Mouse (Mus musculus) forebrain, embryonic 10.5 days (tissue): ENCODE measurements around the gene Fign. TPM values are rescaled to one million over a fixed set of nuclear protein-coding genes. Genes with fewer than 3 reads are reported as not detected.

Experiments used
- DNase-seq: peaks from one replicate; pipeline ENCODE4 v3.0.0-alpha.2; 2017; ENCODE audit warnings: low spot score; ENCODE audit errors: extremely low spot score
- H3K27ac ChIP-seq: fragments of 300-500 bp; sonication (generic); 2 replicates; pipeline ENCODE4 v1.5.1; 2016; ENCODE audit warnings: mild to moderate bottlenecking
- H3K27me3 ChIP-seq: fragments of 300-500 bp; sonication (generic); 2 replicates; pipeline ENCODE4 v1.6.1; 2016; ENCODE audit warnings: mild to moderate bottlenecking; ENCODE audit not compliant: poor library complexity, severe bottlenecking
- H3K36me3 ChIP-seq: fragments of 300-500 bp; sonication (generic); replicated peaks from 2 replicates; pipeline ENCODE4 v1.6.1; 2016; ENCODE audit warnings: mild to moderate bottlenecking, moderate library complexity
- H3K4me1 ChIP-seq: fragments of 300-500 bp; sonication (generic); 2 replicates; pipeline ENCODE4 v1.6.1; 2016
- H3K4me3 ChIP-seq: fragments of 300-500 bp; sonication (generic); 2 replicates; pipeline ENCODE4 v1.5.1; 2016; ENCODE audit warnings: mild to moderate bottlenecking, moderate library complexity
- H3K9me3 ChIP-seq: fragments of 300-500 bp; sonication (generic); 2 replicates; pipeline ENCODE4 v1.6.1; 2016; ENCODE audit warnings: mild to moderate bottlenecking, moderate library complexity
- WGBS: fragments of 180-500 bp; shearing (Covaris S2); methylation state at CpG from one replicate; pipeline ENCODE4 v1.1.7; 2016; 5-methylcytosine and 5-hydroxymethylcytosine counted together
- polyA plus RNA-seq: library from polyadenylated mRNA; unstranded; fragments of >200 nt; fragmentation: Nextera tagmentation; extraction: Ambion mirVana; gene quantifications from 2 replicates; pipeline ENCODE4 v1.2.1, GENCODE M21; 2016

Fign gene
- polyA plus RNA-seq, 1 experiment from 2014 or later: 12.9 TPM

DNA sequence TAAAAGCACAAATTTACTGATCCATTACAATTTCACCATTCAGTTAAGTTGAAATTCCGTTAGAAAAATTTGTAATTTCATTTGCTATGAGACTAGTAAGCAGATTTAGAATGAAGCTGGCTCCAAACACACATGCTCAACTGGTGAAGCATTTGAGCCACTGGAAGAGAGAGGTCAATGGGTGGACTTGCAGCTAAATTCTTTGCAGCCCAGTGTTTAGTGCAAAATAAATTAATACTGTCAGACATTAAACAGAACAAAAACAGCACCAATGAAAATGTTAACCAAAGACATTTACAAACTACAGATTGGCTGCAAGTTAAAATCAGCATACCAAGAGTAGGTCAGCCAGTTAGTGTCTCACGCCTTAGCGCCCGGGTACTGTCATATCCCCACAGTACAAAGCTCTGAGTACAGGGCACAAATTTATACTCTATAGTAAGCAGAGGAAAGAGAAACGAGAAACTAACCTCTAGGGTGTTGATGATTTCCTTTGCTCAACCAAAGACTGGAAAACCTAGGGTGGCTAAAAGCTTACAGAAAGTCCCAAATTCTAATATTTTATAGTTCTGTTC is 13.9 kb downstream of the Fign start:
- Histone ChIP-seq H3K27ac (no peak overlapping the region), H3K9me3 (no peaks in the 10 kb centered on the region), H3K4me3 (no peak overlapping the region), H3K4me1 (peaks cover 32% of the 10 kb centered on the region), H3K36me3 (no peaks in the 10 kb centered on the region), H3K27me3 (no peaks in the 10 kb centered on the region)
- no peak for DNase-seq
- WGBS: 84% methylated on average over 5 of the region's 5 CpGs

GRCm38 (mm10) chr2:64079765-64080164 is 18.1 kb downstream of the Fign start:
- H3K27ac ChIP-seq: peak overlapping the region; percentile 35; the same call in 1 of the 2 replicates
- peaks cover 11% of the 10 kb centered on the region; the same call in 1 of the 2 replicates for H3K27me3 ChIP-seq
- H3K9me3 ChIP-seq: no peaks in the 10 kb centered on the region
- DNase-seq: no peak
- WGBS: 29% methylated on average over 4 of the region's 4 CpGs
- peaks cover 58% of the 10 kb centered on the region for H3K4me1 ChIP-seq
- H3K4me3 ChIP-seq: no peak overlapping the region
- H3K36me3 ChIP-seq: no peaks in the 10 kb centered on the region

- 84% methylated on average over 3 of the region's 3 CpGs for WGBS
- H3K36me3 ChIP-seq: no peaks in the 10 kb centered on the region
- peaks cover 11% of the 10 kb centered on the region; the same call in 1 of the 2 replicates for H3K27me3 ChIP-seq
- no peak overlapping the region for H3K4me3 ChIP-seq
- H3K27ac ChIP-seq: no peak overlapping the region
- no peak for DNase-seq
- no peaks in the 10 kb centered on the region for H3K9me3 ChIP-seq
- H3K4me1 ChIP-seq: peaks cover 63% of the 10 kb centered on the region
Observed at GRCm38 (mm10) chr2:64078551-64078950, 19.3 kb downstream of the Fign start.

- H3K36me3 ChIP-seq: no peaks in the 10 kb centered on the region
- 73% methylated on average over 2 of the region's 2 CpGs for WGBS
- H3K27ac ChIP-seq: no peak overlapping the region
- no peak overlapping the region for H3K4me3 ChIP-seq
- H3K9me3 ChIP-seq: no peaks in the 10 kb centered on the region
- H3K27me3 ChIP-seq: peaks cover 11% of the 10 kb centered on the region; the same call in 1 of the 2 replicates
- DNase-seq: no peak
- peaks cover 66% of the 10 kb centered on the region for H3K4me1 ChIP-seq
Observed at GRCm38 (mm10) chr2:64077846-64078245, 20.0 kb downstream of the Fign start.

DNA sequence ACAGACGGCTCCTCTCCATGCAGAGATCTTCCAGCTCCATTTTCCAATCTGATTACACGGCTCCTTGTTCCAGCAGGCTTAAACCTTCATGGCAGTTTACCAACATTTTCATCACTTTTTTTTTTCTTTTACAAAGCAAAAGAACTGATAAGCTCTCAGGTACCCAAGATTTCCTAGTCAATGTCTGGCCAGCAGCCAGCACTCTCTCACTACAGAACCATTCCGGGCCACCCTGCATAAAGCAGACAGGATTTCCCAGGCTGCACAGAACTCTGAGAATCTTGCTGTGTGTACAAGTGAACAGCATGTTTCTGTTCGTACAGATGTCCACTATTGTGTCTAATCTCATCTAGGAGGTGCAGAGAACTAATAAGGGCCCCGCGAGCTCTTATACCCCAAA is 22.0 kb downstream of the Fign start:
- Histone ChIP-seq H3K36me3 (no peaks in the 10 kb centered on the region), H3K9me3 (no peaks in the 10 kb centered on the region), H3K27me3 (peaks cover 13% of the 10 kb centered on the region; the same call in 1 of the 2 replicates), H3K4me3 (no peak overlapping the region), H3K4me1 (peaks cover 75% of the 10 kb centered on the region), H3K27ac (0 out of 2 replicates have a peak overlapping the region, but pooled peaks have one; percentile 13)
- no peak for DNase-seq
- 57% methylated on average over 6 of the region's 6 CpGs for WGBS

- Histone ChIP-seq H3K27ac (peak overlapping the region; percentile 13; the same call in 1 of the 2 replicates), H3K36me3 (no peaks in the 10 kb centered on the region), H3K9me3 (no peaks in the 10 kb centered on the region), H3K4me3 (peak overlapping the region; percentile 23), H3K27me3 (peaks cover 17% of the 10 kb centered on the region; the same call in 1 of the 2 replicates), H3K4me1 (peaks cover 66% of the 10 kb centered on the region)
- no peak for DNase-seq
- 47% methylated on average over 17 of the region's 17 CpGs for WGBS
Observed at GRCm38 (mm10) chr2:64074602-64075389, 23.0 kb downstream of the Fign start.

- H3K36me3 ChIP-seq: no peaks in the 10 kb centered on the region
- 62% methylated on average over 4 of the region's 4 CpGs for WGBS
- peaks cover 52% of the 10 kb centered on the region for H3K4me1 ChIP-seq
- H3K9me3 ChIP-seq: no peaks in the 10 kb centered on the region
- H3K27ac ChIP-seq: no peak overlapping the region
- peaks cover 17% of the 10 kb centered on the region; the same call in 1 of the 2 replicates for H3K27me3 ChIP-seq
- no peak overlapping the region for H3K4me3 ChIP-seq
- DNase-seq: no peak
Observed at GRCm38 (mm10) chr2:64072158-64072557, 25.7 kb downstream of the Fign start.

GRCm38 (mm10) chr2:64069950-64070695 is 27.7 kb downstream of the Fign start:
- Histone ChIP-seq H3K27me3 (peaks cover 6% of the 10 kb centered on the region; the same call in 1 of the 2 replicates), H3K36me3 (no peaks in the 10 kb centered on the region), H3K27ac (no peak overlapping the region), H3K4me3 (no peak overlapping the region), H3K4me1 (peaks cover 42% of the 10 kb centered on the region), H3K9me3 (no peaks in the 10 kb centered on the region)
- WGBS: 92% methylated on average over 10 of the region's 10 CpGs
- DNase-seq: no peak

DNA sequence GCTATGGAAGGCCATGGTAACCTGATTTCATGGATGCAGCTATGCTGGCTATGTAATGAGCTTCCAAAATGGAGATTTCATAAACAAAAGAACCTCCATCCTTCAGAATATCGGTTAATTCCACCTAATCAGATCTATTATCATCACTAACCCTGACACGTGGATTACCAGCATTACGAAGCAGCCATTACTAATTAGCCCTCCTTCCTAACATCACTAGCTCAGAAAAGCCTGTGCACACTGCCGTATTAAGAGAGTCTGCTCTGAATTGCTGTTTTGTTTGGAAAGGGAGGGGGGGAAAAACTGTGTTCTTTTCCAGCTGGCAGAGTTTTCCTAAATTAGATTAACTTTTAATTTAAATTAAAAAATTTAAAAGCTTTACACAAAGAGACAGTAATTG is 32.3 kb downstream of the Fign start:
- Histone ChIP-seq H3K27ac (no peak overlapping the region), H3K27me3 (peaks cover 5% of the 10 kb centered on the region; the same call in 1 of the 2 replicates)
- WGBS: 32% methylated on average over 4 of the region's 4 CpGs

GRCm38 (mm10) chr2:64059477-64059876 is 38.4 kb downstream of the Fign start:
- Histone ChIP-seq H3K4me1 (peaks cover 7% of the 10 kb centered on the region), H3K36me3 (no peaks in the 10 kb centered on the region), H3K4me3 (no peak overlapping the region), H3K27me3 (peaks cover 4% of the 10 kb centered on the region; the same call in 1 of the 2 replicates), H3K9me3 (no peaks in the 10 kb centered on the region), H3K27ac (no peak overlapping the region)
- DNase-seq: no peak
- WGBS: 89% methylated on average over 5 of the region's 5 CpGs

More for the DNA sequence above, 32.3 kb downstream of the Fign start:
- H3K4me3 ChIP-seq: no peak overlapping the region
- no peaks in the 10 kb centered on the region for H3K36me3 ChIP-seq
- H3K9me3 ChIP-seq: no peaks in the 10 kb centered on the region
- no peak for DNase-seq
- peaks cover 24% of the 10 kb centered on the region for H3K4me1 ChIP-seq

- peaks cover 7% of the 10 kb centered on the region for H3K4me1 ChIP-seq
- H3K4me3 ChIP-seq: no peak overlapping the region
- H3K36me3 ChIP-seq: no peaks in the 10 kb centered on the region
- H3K27me3 ChIP-seq: no peaks in the 10 kb centered on the region
- H3K9me3 ChIP-seq: no peaks in the 10 kb centered on the region
- H3K27ac ChIP-seq: no peak overlapping the region
- WGBS: 90% methylated on average over 2 of the region's 2 CpGs
- no peak for DNase-seq
Observed at GRCm38 (mm10) chr2:64048142-64048541, 49.7 kb downstream of the Fign start.

DNA sequence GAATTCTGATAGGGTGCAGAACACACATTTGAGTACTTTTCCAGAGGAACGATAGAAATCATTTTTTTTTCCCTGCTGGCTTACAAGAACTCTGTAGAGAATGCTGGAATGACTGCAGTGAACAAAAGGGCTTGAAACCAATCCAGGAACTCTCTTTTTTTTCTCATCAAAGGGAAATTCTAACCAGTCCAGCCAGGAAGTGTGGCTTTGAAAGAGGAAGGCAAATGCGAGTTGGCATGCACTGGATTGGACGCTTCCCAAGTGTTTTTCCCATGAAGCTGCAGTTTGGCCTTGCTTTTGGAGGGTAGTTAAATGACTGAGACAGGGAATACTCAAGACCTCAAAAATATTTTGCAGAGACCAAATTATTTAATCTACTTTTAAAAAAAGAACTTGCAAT is 54.7 kb downstream of the Fign start:
- Histone ChIP-seq H3K4me3 (no peak overlapping the region), H3K4me1 (no peaks in the 10 kb centered on the region), H3K36me3 (no peaks in the 10 kb centered on the region), H3K9me3 (no peaks in the 10 kb centered on the region), H3K27ac (no peak overlapping the region), H3K27me3 (no peaks in the 10 kb centered on the region)
- WGBS: 78% methylated on average over 3 of the region's 3 CpGs
- no peak for DNase-seq
